Mouse (Mus musculus) stomach, postnatal 0 days (tissue): Measurements from ENCODE around the gene Ccdc88b.

ENCODE experiments used
- CTCF ChIP-seq: IDR thresholded peaks from 2 replicates; pipeline ENCODE4 v1.5.1; 2016; ENCODE audit warnings: antibody characterized with exemption, low read depth, mild to moderate bottlenecking, moderate library complexity
- EP300 ChIP-seq: optimal IDR thresholded peaks from 2 replicates; pipeline ENCODE3; 2016; ENCODE audit warnings: antibody characterized with exemption

- TF ChIP-seq CTCF (no peak), EP300 (no peak)
Measured at GRCm38 (mm10) chr19:6876799-6877198, 18.8 kb upstream of the Ccdc88b start.
